Mouse (Mus musculus): ENCODE measurements around the gene Olfr821. TPM values are rescaled to one million over a fixed set of nuclear protein-coding genes. Genes with fewer than 3 reads are reported as not detected.

Olfr821 gene
- polyA plus RNA-seq (2012; rRNA removed) = not detected in 2 replicates

DNA sequence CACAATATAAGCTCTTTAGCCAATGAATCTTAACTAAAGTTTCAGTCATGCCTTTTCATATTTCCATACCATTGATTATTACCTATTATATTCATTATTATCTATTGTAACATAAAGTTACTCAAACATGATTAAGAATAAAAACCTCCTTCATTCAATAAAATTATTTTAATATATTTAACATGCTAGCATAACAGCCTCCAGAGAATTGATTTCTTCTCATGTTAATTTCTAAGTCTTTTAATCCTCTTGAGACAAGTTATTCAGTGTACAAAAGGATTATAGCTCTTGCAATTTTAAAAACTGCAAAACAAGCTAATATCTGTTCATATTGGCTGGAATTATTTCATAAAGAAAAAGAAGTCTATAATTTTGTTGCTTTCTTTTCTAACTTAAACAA lies at the start of gene Olfr821:
Gene Olfr821 (plus strand): TSS at position 301 of the 400 bp plus-strand sequence.

GRCm38 (mm10) chr10:129984962-129985361 lies 45.2 kb upstream of the Olfr821 start, which contains the start of gene Gm10310:
Gene Gm10310 (minus strand): TSS chr10:129985062.

GRCm38 (mm10) chr10:130012321-130012720 lies 17.8 kb upstream of the Olfr821 start, which contains the start of gene Olfr820:
Gene Olfr820 (plus strand): TSS chr10:130012621.

DNA sequence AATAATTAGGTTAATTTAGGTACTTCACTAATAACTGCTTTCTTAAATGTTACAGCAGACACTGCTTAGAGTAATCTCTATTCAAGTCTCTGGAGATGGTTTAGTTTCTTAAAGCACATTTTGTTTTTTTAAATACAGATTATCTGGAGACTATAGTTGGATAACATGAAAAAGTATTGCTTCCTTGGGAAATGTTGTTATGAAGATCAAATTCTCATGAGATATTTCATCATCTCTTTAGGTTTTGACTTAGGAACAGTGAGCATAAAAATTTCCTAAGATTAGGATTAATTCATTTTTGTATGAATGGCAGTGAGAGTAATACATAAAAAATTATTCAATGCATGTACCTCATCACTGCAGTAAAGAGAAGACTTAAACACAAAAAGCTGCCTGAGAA lies 40.8 kb downstream of the Olfr821 start, which contains the start of gene Olfr822:
Gene Olfr822 (plus strand): TSS at position 301 of the 400 bp plus-strand sequence.

Other genes starting within 250 kb of the Olfr821 start
- gene Olfr810, start 235.4 kb upstream of the Olfr821 start, polyA plus RNA-seq (2012; rRNA removed) = 0.09 and 0.32 TPM in 2 replicates
- gene Olfr811, start 226.0 kb upstream of the Olfr821 start, polyA plus RNA-seq (2012; rRNA removed) = not detected in 2 replicates
- gene Olfr812, start 184.3 kb upstream of the Olfr821 start, polyA plus RNA-seq (2012; rRNA removed) = not detected in 2 replicates
- not detected in 2 replicates for gene Olfr813, start 175.0 kb upstream of the Olfr821 start, polyA plus RNA-seq (2012; rRNA removed)
- not detected in 2 replicates for gene Olfr814, start 150.5 kb upstream of the Olfr821 start, polyA plus RNA-seq (2012; rRNA removed)
- not detected in 2 replicates for gene Olfr815, start 124.5 kb upstream of the Olfr821 start, polyA plus RNA-seq (2012; rRNA removed)
- not detected in 2 replicates for gene Olfr816, start 114.8 kb upstream of the Olfr821 start, polyA plus RNA-seq (2012; rRNA removed)
- gene Olfr818, start 81.2 kb upstream of the Olfr821 start, polyA plus RNA-seq (2012; rRNA removed) = not detected in 2 replicates
- not detected in 2 replicates for gene Olfr819, start 63.1 kb upstream of the Olfr821 start, polyA plus RNA-seq (2012; rRNA removed)
- not detected in 2 replicates for gene Olfr247, start 54.2 kb upstream of the Olfr821 start, polyA plus RNA-seq (2012; rRNA removed)
- gene Gm10310, start 45.3 kb upstream of the Olfr821 start, polyA plus RNA-seq (2012; rRNA removed) = not detected in 2 replicates
- not detected in 2 replicates for gene Olfr820, start 17.7 kb upstream of the Olfr821 start, polyA plus RNA-seq (2012; rRNA removed)
- gene Olfr822, start 40.9 kb downstream of the Olfr821 start, polyA plus RNA-seq (2012; rRNA removed) = not detected in 2 replicates
- gene Olfr823, start 85.0 kb downstream of the Olfr821 start, polyA plus RNA-seq (2012; rRNA removed) = not detected in 2 replicates
- gene Olfr824, start 99.7 kb downstream of the Olfr821 start, polyA plus RNA-seq (2012; rRNA removed) = 0.20 and 0.67 TPM in 2 replicates
- not detected in 2 replicates for gene Olfr825, start 136.4 kb downstream of the Olfr821 start, polyA plus RNA-seq (2012; rRNA removed)
- not detected in 2 replicates for gene Olfr826, start 153.8 kb downstream of the Olfr821 start, polyA plus RNA-seq (2012; rRNA removed)
- not detected in 2 replicates for gene Olfr827, start 184.1 kb downstream of the Olfr821 start, polyA plus RNA-seq (2012; rRNA removed)
- not detected in 2 replicates for gene Neurod4, start 249.9 kb downstream of the Olfr821 start, polyA plus RNA-seq (2012; rRNA removed)

Data from ovary, adult 2 months (tissue).